Mouse (Mus musculus) G1E (cell line): ENCODE results near the gene Rrn3.

Experiments
- CTCF ChIP-seq: IDR thresholded peaks from 2 replicates; pipeline ENCODE4 v1.5.1; 2012; ENCODE audit warnings: low read depth, low read length, inconsistent platforms, mixed read lengths
- GATA1 ChIP-seq: IDR thresholded peaks from 2 replicates; pipeline ENCODE4 v1.6.1; 2012; ENCODE audit warnings: borderline replicate concordance, low read length, inconsistent platforms, mixed read lengths
- GATA2 ChIP-seq: IDR thresholded peaks from 2 replicates; pipeline ENCODE4 v1.6.1; 2012; ENCODE audit warnings: low read depth, low read length, inconsistent platforms, borderline replicate concordance

- TF ChIP-seq CTCF (no peak), GATA1 (no peak), GATA2 (no peak)
Observed at GRCm38 (mm10) chr16:13825781-13826490, 45.4 kb downstream of the Rrn3 start.
